Mouse (Mus musculus) inflammation-experienced regulatory T-cells (primary cell): ENCODE results near the gene Rps6kl1. TPM values are rescaled to one million over a fixed set of nuclear protein-coding genes. Genes with fewer than 3 reads are reported as not detected.

Source experiments
- polyA plus RNA-seq, 2 experiments: library from polyadenylated mRNA; unstranded; fragments of 100-300 nt; shearing (Covaris generic); gene quantifications; one replicate each; pipeline ENCODE4 v1.2.1; 2017

The Rps6kl1 gene
- polyA plus RNA-seq: 1 to 10 TPM in 1 of 2 experiments, under 1 TPM in 1; 0.53 to 1.4 TPM

GRCm38 (mm10) chr12:85151002-85151774 lies at the start of gene Rps6kl1:
Rps6kl1 (minus strand) TSS chr12:85151264.

GRCm38 (mm10) chr12:85177740-85178239 lies 26.7 kb upstream of the Rps6kl1 start, which contains the start of gene Pgf:
Pgf (minus strand) TSS chr12:85177790.

DNA sequence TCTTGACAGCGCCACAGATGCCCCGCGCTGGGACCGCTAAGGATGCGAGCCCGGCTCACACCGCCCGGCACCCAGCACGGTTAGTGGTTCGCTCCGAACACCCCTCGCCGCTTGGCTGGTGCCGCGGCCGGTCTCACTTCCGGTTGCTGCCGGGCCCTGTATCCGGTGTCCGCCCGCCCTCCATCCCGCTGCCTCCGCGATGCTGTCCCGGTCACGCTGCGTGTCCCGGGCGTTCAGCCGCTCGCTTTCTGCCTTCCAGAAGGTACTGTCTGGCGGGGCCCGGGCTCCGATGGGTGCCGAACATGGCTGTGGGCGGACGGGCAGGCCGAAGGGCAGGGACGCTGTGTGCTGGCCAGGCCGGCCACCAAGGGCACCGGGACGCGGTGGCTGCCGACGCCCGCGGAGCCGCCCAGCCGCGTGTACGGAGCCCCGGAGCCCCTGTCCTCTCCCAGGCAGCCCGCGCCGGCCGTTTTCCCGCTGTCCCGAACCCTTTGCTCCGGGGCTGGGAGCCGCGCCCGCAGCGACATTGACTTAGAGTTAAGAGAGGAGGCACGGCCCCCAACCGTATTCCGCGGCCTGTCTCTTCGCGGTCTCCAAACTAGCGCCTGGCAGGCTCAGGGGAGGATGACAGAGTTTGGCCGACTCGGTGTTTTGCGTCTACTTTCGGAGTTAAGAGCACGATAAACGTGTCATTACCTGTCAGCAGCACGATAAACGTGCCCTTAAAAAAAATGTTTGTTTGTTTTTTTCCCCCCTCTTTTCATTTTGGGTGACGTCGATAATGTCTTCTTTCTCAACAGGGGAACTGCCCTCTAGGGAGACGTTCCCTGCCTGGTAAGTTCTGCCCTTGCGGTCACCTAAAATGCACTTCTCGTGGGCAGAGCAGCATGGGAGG lies 40.1 kb downstream of the Rps6kl1 start, which contains the start of the genes Prox2 and Dlst:
Prox2 (minus strand) TSS at position 62 of the 895 bp plus-strand sequence.
Dlst (plus strand) TSS at position 136 of the 895 bp plus-strand sequence.

Other genes with a start within 250 kb of the Rps6kl1 start
- gene Fcf1, start 180.4 kb downstream of the Rps6kl1 start, polyA plus RNA-seq: 100 to 1,000 TPM; 117 to 119 TPM
- 10 to 100 TPM; 39.3 to 42.5 TPM for gene Arel1, start 180.4 kb downstream of the Rps6kl1 start, polyA plus RNA-seq
- 10 to 100 TPM; 26.3 to 34.8 TPM for gene Ylpm1, start 154.9 kb downstream of the Rps6kl1 start, polyA plus RNA-seq
- gene Prox2, start 40.5 kb downstream of the Rps6kl1 start, polyA plus RNA-seq: 1 to 10 TPM; 4.9 to 6.6 TPM
- gene Dlst, start 40.4 kb downstream of the Rps6kl1 start, polyA plus RNA-seq: 100 to 1,000 TPM in 1 of 2 experiments, 10 to 100 TPM in 1; 96.3 to 110 TPM
- under 1 TPM in 1 of 2 experiments, not detected in 1; 0.59 TPM for gene Pgf, start 26.5 kb upstream of the Rps6kl1 start, polyA plus RNA-seq
- gene Eif2b2, start 68.2 kb upstream of the Rps6kl1 start, polyA plus RNA-seq: 100 to 1,000 TPM; 102 to 115 TPM
- 10 to 100 TPM in 1 of 2 experiments, 1 to 10 TPM in 1; 9.0 to 11.1 TPM for gene Mlh3, start 119.3 kb upstream of the Rps6kl1 start, polyA plus RNA-seq
- 10 to 100 TPM; 46.4 to 92.5 TPM for gene Acyp1, start 137.2 kb upstream of the Rps6kl1 start, polyA plus RNA-seq
- gene Zc2hc1c, start 137.3 kb upstream of the Rps6kl1 start, polyA plus RNA-seq: under 1 TPM in 1 of 2 experiments, not detected in 1; 0.58 TPM
- gene Nek9, start 188.1 kb upstream of the Rps6kl1 start, polyA plus RNA-seq: 10 to 100 TPM; 26.4 to 32.2 TPM
- gene Tmed10, start 223.6 kb upstream of the Rps6kl1 start, polyA plus RNA-seq: 100 to 1,000 TPM; 140 to 162 TPM